9 mouse cellular contexts compared by ENCODE assay signal in genomic region chr7:28733211-28733610, GRCm38 (mm10). TPM values are rescaled to one million over a fixed set of nuclear protein-coding genes. Genes with fewer than 3 reads are reported as not detected.
DNase-seq lines count a peak whose midpoint lies in the region; ATAC-seq and TF ChIP-seq lines count a peak whose summit lies in the region.
"Had no signal": no experiment of that assay in that cellular context is flagged by ENCODE, and none has a peak within 500 bp of the region (broad histone marks: within the 10 kb centered on the region; RNA-seq: fewer than 3 reads in every experiment).

No protein-coding gene starts in this region.

- peak overlapping the region; percentile 52 for H3K4me3 ChIP-seq in kidney, embryonic 16.5 days (ENCODE audit: low read length)
- peak overlapping the region; percentile 45 for H3K4me3 ChIP-seq in embryonic facial prominence, embryonic 14.5 days (ENCODE audit: low read depth, low read length)
- peak overlapping the region; percentile 38 for H3K4me3 ChIP-seq in intestine, postnatal 0 days (ENCODE audit: low read depth, low read length)
- peak overlapping the region; percentile 39 for H3K4me3 ChIP-seq in midbrain, postnatal 0 days (ENCODE audit: low read depth, low read length)

- H3K9ac ChIP-seq in kidney, embryonic 16.5 days (replicated peaks; ENCODE audit: low read length), result peak overlapping the region; percentile 17; the same call in 1 of the 2 replicates
- H3K9ac ChIP-seq in embryonic facial prominence, embryonic 14.5 days (ENCODE audit: low read depth, low read length), result no peak overlapping the region; the same call in 1 of the 2 replicates
- no peak overlapping the region for H3K9ac ChIP-seq in intestine, postnatal 0 days (ENCODE audit: low read depth, low read length)
- H3K9ac ChIP-seq in midbrain, postnatal 0 days (replicated peaks; ENCODE audit: low read length, poor library complexity, severe bottlenecking), result peak overlapping the region; percentile 39; the same call in 1 of the 2 replicates

- intact Hi-C loops in left cerebral cortex, postnatal 10 days (cut with DNase I), result no loop called here

- no peak for DNase-seq in kidney, adult 9 months
- DNase-seq in embryonic facial prominence, embryonic 14.5 days (ENCODE audit: low spot score), result no peak
- no peak for DNase-seq in midbrain, postnatal 0 days (ENCODE audit: low spot score)
- no peak for DNase-seq in left cerebral cortex, postnatal 10 days (ENCODE audit: extremely low spot score in 1 of 2, low spot score in 2 of 2)
- DNase-seq in spleen, postnatal 4 days (ENCODE audit: low spot score in 2 of 2), result no peak
- DNase-seq in kidney, postnatal 36 days, result no peak

- 16% methylated on average over 11 of the region's 11 CpGs for WGBS in kidney, embryonic 16.5 days
- 23% methylated on average over 11 of the region's 11 CpGs for WGBS in embryonic facial prominence, embryonic 14.5 days
- 28% methylated on average over 11 of the region's 11 CpGs for WGBS in intestine, postnatal 0 days
- 9% methylated on average over 11 of the region's 11 CpGs for WGBS in midbrain, postnatal 0 days

- peak overlapping the region; percentile 74 for H3K4me2 ChIP-seq in kidney, embryonic 16.5 days (replicated peaks; ENCODE audit: low read depth, low read length)
- peak overlapping the region; percentile 74 for H3K4me2 ChIP-seq in embryonic facial prominence, embryonic 14.5 days (ENCODE audit: low read depth, low read length)
- H3K4me2 ChIP-seq in intestine, postnatal 0 days (replicated peaks; ENCODE audit: low read depth), result peak overlapping the region; percentile 77
- peak overlapping the region; percentile 60 for H3K4me2 ChIP-seq in midbrain, postnatal 0 days (ENCODE audit: low read depth, low read length, poor library complexity, severe bottlenecking)

- H3K27ac ChIP-seq in kidney, embryonic 16.5 days (ENCODE audit: low read length), result no peak overlapping the region
- no peak overlapping the region for H3K27ac ChIP-seq in embryonic facial prominence, embryonic 14.5 days (replicated peaks; ENCODE audit: low read depth, low read length)
- no peak overlapping the region for H3K27ac ChIP-seq in intestine, postnatal 0 days (ENCODE audit: low read depth, low read length)
- H3K27ac ChIP-seq in midbrain, postnatal 0 days (ENCODE audit: low read depth, low read length), result no peak overlapping the region

- peaks cover 4% of the 10 kb centered on the region; the same call in 1 of the 2 replicates for H3K4me1 ChIP-seq in kidney, embryonic 16.5 days (ENCODE audit: insufficient read depth, low read length)
- 0 out of 2 replicates have a peak, but pooled peaks cover 5% of the 10 kb centered on the region for H3K4me1 ChIP-seq in embryonic facial prominence, embryonic 14.5 days (ENCODE audit: control insufficient read depth, insufficient read depth, low read length)
- 0 out of 2 replicates have a peak, but pooled peaks cover 3% of the 10 kb centered on the region for H3K4me1 ChIP-seq in intestine, postnatal 0 days (replicated peaks; ENCODE audit: control insufficient read depth, insufficient read depth, low read length)
- H3K4me1 ChIP-seq in midbrain, postnatal 0 days (ENCODE audit: insufficient read depth, low read length), result no peaks in the 10 kb centered on the region

- H3K27me3 ChIP-seq in kidney, embryonic 16.5 days (ENCODE audit: insufficient read depth, low read length), result no peaks in the 10 kb centered on the region
- H3K27me3 ChIP-seq in embryonic facial prominence, embryonic 14.5 days (replicated peaks; ENCODE audit: control insufficient read depth, insufficient read depth, low read length), result no peaks in the 10 kb centered on the region
- no peaks in the 10 kb centered on the region for H3K27me3 ChIP-seq in intestine, postnatal 0 days (replicated peaks; ENCODE audit: control insufficient read depth, insufficient read depth, low read length)
- H3K27me3 ChIP-seq in midbrain, postnatal 0 days (ENCODE audit: insufficient read depth, low read length), result no peaks in the 10 kb centered on the region; the same call in 1 of the 2 replicates
- H3K27me3 ChIP-seq: Patski had no signal

- no peak for TF ChIP-seq CTCF in intestine, postnatal 0 days (IDR thresholded peaks at IDR 0.05; ENCODE audit: low read depth)
- no peak for TF ChIP-seq CTCF in midbrain, postnatal 0 days (IDR thresholded peaks at IDR 0.05)

- peak; percentile 55 for ATAC-seq in kidney, embryonic 16.5 days (ENCODE audit: low FRiP score, low TSS enrichment)
- no peak for ATAC-seq in embryonic facial prominence, embryonic 14.5 days (ENCODE audit: low read depth)
- ATAC-seq in intestine, postnatal 0 days, result no peak
- ATAC-seq in midbrain, postnatal 0 days (ENCODE audit: low FRiP score), result no peak
- ATAC-seq: Patski had no signal

- H3K36me3 ChIP-seq in kidney, embryonic 16.5 days (ENCODE audit: insufficient read depth, low read length), result peaks cover 26% of the 10 kb centered on the region
- peaks cover 42% of the 10 kb centered on the region for H3K36me3 ChIP-seq in embryonic facial prominence, embryonic 14.5 days (ENCODE audit: control insufficient read depth, insufficient read depth, low read length)
- H3K36me3 ChIP-seq in intestine, postnatal 0 days (ENCODE audit: control insufficient read depth, insufficient read depth), result no peaks in the 10 kb centered on the region
- peaks cover 5% of the 10 kb centered on the region; the same call in 1 of the 2 replicates for H3K36me3 ChIP-seq in midbrain, postnatal 0 days (ENCODE audit: insufficient read depth, low read length)

- H3K9me3 ChIP-seq in kidney, embryonic 16.5 days (ENCODE audit: low read length), result peaks cover 10% of the 10 kb centered on the region
- H3K9me3 ChIP-seq in embryonic facial prominence, embryonic 14.5 days (ENCODE audit: control insufficient read depth, low read length), result peaks cover 5% of the 10 kb centered on the region
- 0 out of 2 replicates have a peak, but pooled peaks cover 5% of the 10 kb centered on the region for H3K9me3 ChIP-seq in intestine, postnatal 0 days (ENCODE audit: control insufficient read depth)
- no peaks in the 10 kb centered on the region for H3K9me3 ChIP-seq in midbrain, postnatal 0 days (ENCODE audit: low read length)

RNA-seq across cellular contexts. Expression of gene Mrps12, which starts 8.4 kb away (rescaled TPM):
- 141 and 143 TPM in 2 replicates for polyA plus RNA-seq in kidney, embryonic 16.5 days (2015; fragmentation: Nextera tagmentation; extraction: Ambion mirVana)
- polyA plus RNA-seq in embryonic facial prominence, embryonic 14.5 days (2014; fragmentation: Nextera tagmentation; extraction: Ambion mirVana), result 119 and 120 TPM in 2 replicates
- 98.7 and 101 TPM in 2 replicates for polyA plus RNA-seq in intestine, postnatal 0 days (2015; fragmentation: Nextera tagmentation; extraction: Ambion mirVana)
- 48.6 and 67.5 TPM in 2 replicates for total RNA-seq in midbrain, postnatal 0 days (2014; rRNA removed)
- polyA plus RNA-seq in midbrain, postnatal 0 days (2015; fragmentation: Nextera tagmentation; extraction: Ambion mirVana), result 97.3 and 106 TPM in 2 replicates
- total RNA-seq in left cerebral cortex, postnatal 10 days (2021), result 10 to 100 TPM; 53.9 to 54.7 TPM

RNA-seq across cellular contexts. Expression of gene Sars2, which starts 8.6 kb away (rescaled TPM):
- polyA plus RNA-seq in kidney, embryonic 16.5 days (2015; fragmentation: Nextera tagmentation; extraction: Ambion mirVana), result 32.8 and 34.2 TPM in 2 replicates
- polyA plus RNA-seq in embryonic facial prominence, embryonic 14.5 days (2014; fragmentation: Nextera tagmentation; extraction: Ambion mirVana), result 20.5 and 22.9 TPM in 2 replicates
- polyA plus RNA-seq in intestine, postnatal 0 days (2015; fragmentation: Nextera tagmentation; extraction: Ambion mirVana), result 8.6 and 9.9 TPM in 2 replicates
- total RNA-seq in midbrain, postnatal 0 days (2014; rRNA removed), result 17.8 and 18.6 TPM in 2 replicates
- 16.2 and 19.3 TPM in 2 replicates for polyA plus RNA-seq in midbrain, postnatal 0 days (2015; fragmentation: Nextera tagmentation; extraction: Ambion mirVana)
- 10 to 100 TPM; 15.6 to 16.0 TPM for total RNA-seq in left cerebral cortex, postnatal 10 days (2021)

RNA-seq across cellular contexts. Expression of gene Fbxo17, which starts 16.6 kb away (rescaled TPM):
- polyA plus RNA-seq in kidney, embryonic 16.5 days (2015; fragmentation: Nextera tagmentation; extraction: Ambion mirVana), result 9.4 and 9.9 TPM in 2 replicates
- polyA plus RNA-seq in embryonic facial prominence, embryonic 14.5 days (2014; fragmentation: Nextera tagmentation; extraction: Ambion mirVana), result 27.8 and 29.0 TPM in 2 replicates
- 1.6 and 1.8 TPM in 2 replicates for polyA plus RNA-seq in intestine, postnatal 0 days (2015; fragmentation: Nextera tagmentation; extraction: Ambion mirVana)
- 1.7 and 2.8 TPM in 2 replicates for total RNA-seq in midbrain, postnatal 0 days (2014; rRNA removed)
- 5.5 and 6.1 TPM in 2 replicates for polyA plus RNA-seq in midbrain, postnatal 0 days (2015; fragmentation: Nextera tagmentation; extraction: Ambion mirVana)
- 1 to 10 TPM; 1.5 to 2.5 TPM for total RNA-seq in left cerebral cortex, postnatal 10 days (2021)

RNA-seq across cellular contexts. Expression of gene Ccer2, which starts 22.8 kb away (rescaled TPM):
- not detected in 2 replicates for polyA plus RNA-seq in kidney, embryonic 16.5 days (2015; fragmentation: Nextera tagmentation; extraction: Ambion mirVana)
- 3.8 and 12.7 TPM in 2 replicates for polyA plus RNA-seq in embryonic facial prominence, embryonic 14.5 days (2014; fragmentation: Nextera tagmentation; extraction: Ambion mirVana)
- polyA plus RNA-seq in intestine, postnatal 0 days (2015; fragmentation: Nextera tagmentation; extraction: Ambion mirVana), result not detected in 2 replicates
- not detected in 2 replicates for total RNA-seq in midbrain, postnatal 0 days (2014; rRNA removed)
- polyA plus RNA-seq in midbrain, postnatal 0 days (2015; fragmentation: Nextera tagmentation; extraction: Ambion mirVana), result 1.4 and 1.8 TPM in 2 replicates
- 1 to 10 TPM in 1 of 2 experiments, under 1 TPM in 1; 0.45 to 1.4 TPM for total RNA-seq in left cerebral cortex, postnatal 10 days (2021)
- polyA plus RNA-seq: Patski had no signal

RNA-seq across cellular contexts. Expression of gene Sirt2, which starts 33.3 kb away (rescaled TPM):
- 67.3 and 75.0 TPM in 2 replicates for polyA plus RNA-seq in kidney, embryonic 16.5 days (2015; fragmentation: Nextera tagmentation; extraction: Ambion mirVana)
- 76.8 and 79.3 TPM in 2 replicates for polyA plus RNA-seq in embryonic facial prominence, embryonic 14.5 days (2014; fragmentation: Nextera tagmentation; extraction: Ambion mirVana)
- polyA plus RNA-seq in intestine, postnatal 0 days (2015; fragmentation: Nextera tagmentation; extraction: Ambion mirVana), result 76.8 and 79.2 TPM in 2 replicates
- total RNA-seq in midbrain, postnatal 0 days (2014; rRNA removed), result 64.8 and 85.9 TPM in 2 replicates
- 111 and 120 TPM in 2 replicates for polyA plus RNA-seq in midbrain, postnatal 0 days (2015; fragmentation: Nextera tagmentation; extraction: Ambion mirVana)
- 100 to 1,000 TPM; 131 to 154 TPM for total RNA-seq in left cerebral cortex, postnatal 10 days (2021)

Comparison
In these comparisons a context has a peak if more than half of its experiments do, and no peak if none do; other contexts are left out.
1. H3K9ac ChIP-seq: peak in kidney, embryonic 16.5 days (single experiment) and midbrain, postnatal 0 days (single experiment); none in embryonic facial prominence, embryonic 14.5 days (single experiment) and intestine, postnatal 0 days (single experiment).
2. Peak in every context shown above with its lines, with median percentiles within 50 percentile points of each other: H3K4me2 ChIP-seq and H3K4me3 ChIP-seq.